Mouse (Mus musculus) liver, embryonic 11.5 days (tissue): ENCODE data around the gene Gnl1. TPM values are rescaled to one million over a fixed set of nuclear protein-coding genes. Genes with fewer than 3 reads are reported as not detected.
"Not testable (repeated sequence)": the region's sequence is repeated elsewhere in the genome, so short reads cannot be mapped to it uniquely, and the experiment has no call there.

Experiments used
- ATAC-seq: fragments of 200-750 bp; cut with Nextera tagmentation; replicated peaks from 2 replicates; pipeline ENCODE4 v1.8.0; 2017; ENCODE audit warnings: moderate number of reproducible peaks, mild to moderate bottlenecking, moderate TSS enrichment, moderate library complexity; ENCODE audit not compliant: low FRiP score
- DNase-seq: peaks from one replicate; pipeline ENCODE4 v3.0.0-alpha.2; 2017; ENCODE audit warnings: low spot score
- H3K27ac ChIP-seq: fragments of 300-500 bp; sonication (generic); 2 replicates; pipeline ENCODE4 v1.5.1; 2014; ENCODE audit warnings: mild to moderate bottlenecking, low read depth, low read length, control low read depth
- H3K27me3 ChIP-seq: fragments of 300-500 bp; sonication (generic); replicated peaks from 2 replicates; pipeline ENCODE4 v1.6.1; 2014; ENCODE audit warnings: low read length, mixed read lengths; ENCODE audit not compliant: control insufficient read depth, insufficient read depth
- H3K36me3 ChIP-seq: fragments of 300-500 bp; sonication (generic); 2 replicates; pipeline ENCODE4 v1.6.1; 2014; ENCODE audit warnings: mild to moderate bottlenecking, low read length, moderate library complexity, mixed read lengths; ENCODE audit not compliant: control insufficient read depth, insufficient read depth
- H3K4me1 ChIP-seq: fragments of 300-500 bp; sonication (generic); replicated peaks from 2 replicates; pipeline ENCODE4 v1.6.1; 2014; ENCODE audit warnings: low read length, mixed read lengths; ENCODE audit not compliant: control insufficient read depth, insufficient read depth
- H3K4me2 ChIP-seq: fragments of 300-500 bp; sonication (generic); 2 replicates; pipeline ENCODE4 v1.6.1; 2014; ENCODE audit warnings: mild to moderate bottlenecking, control low read depth, moderate library complexity
- H3K4me3 ChIP-seq: fragments of 300-500 bp; sonication (generic); 2 replicates; pipeline ENCODE4 v1.5.1; 2014; ENCODE audit warnings: low read depth, low read length, control low read depth
- H3K9ac ChIP-seq: fragments of 300-500 bp; sonication (generic); 2 replicates; pipeline ENCODE4 v1.6.1; 2014; ENCODE audit warnings: low read depth, low read length, control low read depth
- H3K9me3 ChIP-seq: fragments of 300-500 bp; sonication (generic); 2 replicates; pipeline ENCODE4 v1.6.1; 2016; ENCODE audit warnings: low read length, inconsistent platforms, mixed read lengths; ENCODE audit not compliant: control insufficient read depth
- WGBS: fragments of 180-500 bp; shearing (Covaris S2); extraction: QIAGEN DNeasy Blood & Tissue Kit; methylation state at CpG from one replicate; pipeline ENCODE4 v1.1.7; 2014; 5-methylcytosine and 5-hydroxymethylcytosine counted together
- polyA plus RNA-seq: library from polyadenylated mRNA; unstranded; fragments of >200 nt; fragmentation: Nextera tagmentation; extraction: Ambion mirVana; gene quantifications from 2 replicates; pipeline ENCODE4 v1.2.1, GENCODE M21; 2014

The Gnl1 gene
- polyA plus RNA-seq, 1 experiment from 2014 or later, result 35.6 TPM

DNA sequence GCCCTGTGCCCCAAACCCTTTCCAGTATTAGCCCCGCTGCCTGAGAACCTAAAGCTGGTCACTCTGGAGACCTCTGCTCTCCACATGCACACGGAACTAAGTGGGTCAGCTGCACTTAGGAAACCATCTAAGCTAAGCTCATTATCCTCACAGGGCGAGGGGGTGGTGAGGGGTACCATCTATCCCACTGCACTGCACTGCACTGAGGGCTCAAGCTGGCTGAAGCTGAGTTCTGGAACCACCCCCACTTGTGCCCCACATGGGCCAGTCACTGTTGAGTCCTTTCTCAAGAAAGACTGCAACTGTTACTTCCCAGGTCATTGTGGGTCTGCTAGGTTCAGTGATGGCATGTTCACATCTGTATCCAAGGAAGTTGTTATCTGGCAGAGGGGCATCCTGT, 27.1 kb upstream of the Gnl1 start:
- WGBS, result 86% methylated on average over 1 of the region's 3 CpGs
- not testable (repeated sequence) for H3K27ac ChIP-seq, ATAC-seq, DNase-seq, H3K9ac ChIP-seq, H3K4me2 ChIP-seq, H3K9me3 ChIP-seq, H3K4me3 ChIP-seq, H3K4me1 ChIP-seq, H3K27me3 ChIP-seq
- H3K36me3 ChIP-seq, result peaks cover 11% of the 10 kb centered on the region

DNA sequence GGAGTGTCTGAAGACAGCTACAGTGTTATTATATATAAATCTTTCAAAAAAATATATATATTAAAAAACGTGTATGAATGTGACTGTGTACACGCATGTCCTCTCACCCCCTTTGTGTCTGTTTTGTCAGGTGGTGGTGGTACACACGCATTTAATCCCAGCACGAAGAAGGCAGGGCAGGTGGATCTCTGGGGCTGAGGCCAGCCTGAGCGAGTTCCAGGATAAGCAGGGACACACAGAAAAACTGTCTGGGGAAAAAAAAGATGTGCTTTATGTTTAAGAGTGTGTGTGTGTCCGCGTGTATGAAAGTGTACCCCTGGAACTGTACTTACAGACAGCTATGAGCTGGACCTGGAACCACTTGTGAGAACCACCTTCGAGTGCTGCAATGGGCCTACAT, 25.0 kb upstream of the Gnl1 start:
- Histone ChIP-seq H3K36me3 (peaks cover 32% of the 10 kb centered on the region), H3K27ac (no peak overlapping the region), H3K9ac (no peak overlapping the region), H3K4me1 (no peaks in the 10 kb centered on the region), H3K27me3 (no peaks in the 10 kb centered on the region), H3K9me3 (no peaks in the 10 kb centered on the region), H3K4me2 (no peak overlapping the region), H3K4me3 (no peak overlapping the region)
- DNase-seq (no peak), ATAC-seq (no peak)
- WGBS, result 75% methylated on average over 8 of the region's 8 CpGs

DNA sequence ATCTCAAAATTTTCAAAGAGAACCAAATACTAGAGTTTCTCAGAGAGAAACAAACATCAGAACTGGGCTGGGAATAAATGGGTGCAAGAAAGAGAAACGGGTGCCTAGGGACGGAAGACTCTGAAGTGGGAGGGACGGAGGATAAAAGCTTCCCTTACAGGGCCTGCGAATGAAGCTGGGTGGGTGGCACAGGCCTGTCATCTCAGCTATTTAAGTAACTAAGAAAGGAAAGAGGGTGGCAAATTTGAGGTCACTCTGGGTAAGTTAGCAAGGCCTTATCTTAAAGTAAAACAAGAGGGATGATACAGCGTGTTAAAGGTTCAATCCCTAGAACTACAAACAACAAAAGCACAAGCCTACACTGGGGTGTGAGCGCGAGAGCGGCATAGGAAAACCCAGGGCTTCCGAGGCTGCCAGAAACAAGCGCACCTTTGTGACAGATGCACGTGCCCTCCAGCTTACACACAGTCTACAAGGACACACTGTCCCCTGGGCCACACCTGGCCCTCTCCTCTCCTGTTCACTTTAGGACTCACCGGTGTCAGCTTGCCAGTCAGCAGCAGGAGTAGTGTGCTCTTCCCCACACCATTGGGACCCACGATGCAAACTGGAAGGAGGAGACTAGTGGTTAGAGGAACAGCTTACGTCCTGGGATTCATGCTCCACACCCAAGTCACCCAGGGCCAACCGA, 21.0 kb upstream of the Gnl1 start:
- ATAC-seq (no peak), DNase-seq (no peak)
- no peaks in the 10 kb centered on the region for H3K9me3 ChIP-seq
- no peak overlapping the region for H3K4me3 ChIP-seq
- no peaks in the 10 kb centered on the region for H3K4me1 ChIP-seq
- 94% methylated on average over 15 of the region's 15 CpGs for WGBS
- peaks cover 71% of the 10 kb centered on the region for H3K36me3 ChIP-seq
- H3K27me3 ChIP-seq, result no peaks in the 10 kb centered on the region
- H3K27ac ChIP-seq, result no peak overlapping the region
- no peak overlapping the region; the same call in 1 of the 2 replicates for H3K9ac ChIP-seq
- H3K4me2 ChIP-seq, result no peak overlapping the region

DNA sequence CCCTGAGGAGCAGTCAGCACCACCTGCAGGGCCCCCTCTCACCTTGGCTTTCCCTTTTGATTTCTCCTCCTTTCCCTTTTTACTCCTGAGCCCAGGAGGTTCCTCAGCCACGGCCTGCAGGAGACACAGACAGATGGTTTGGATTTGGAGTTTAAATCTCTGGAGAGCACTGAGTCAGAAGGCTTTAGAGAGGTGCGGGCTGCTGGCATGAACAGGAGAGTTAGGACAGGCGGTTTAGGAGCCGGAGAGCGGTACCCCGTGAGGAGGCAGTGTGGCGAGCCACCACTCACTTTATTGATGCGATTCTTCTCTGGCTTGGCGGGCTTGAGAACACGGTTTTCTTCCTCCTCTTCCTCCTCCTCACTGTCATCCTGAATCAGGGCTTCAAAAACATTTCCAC, 16.4 kb upstream of the Gnl1 start:
- Histone ChIP-seq H3K4me2 (no peak overlapping the region), H3K36me3 (peaks cover 57% of the 10 kb centered on the region), H3K27ac (no peak overlapping the region), H3K4me3 (no peak overlapping the region), H3K27me3 (no peaks in the 10 kb centered on the region), H3K9ac (no peak overlapping the region), H3K9me3 (no peaks in the 10 kb centered on the region), H3K4me1 (peaks cover 5% of the 10 kb centered on the region; the same call in 1 of the 2 replicates)
- DNase-seq (no peak), ATAC-seq (no peak)
- WGBS, result 86% methylated on average over 10 of the region's 10 CpGs

DNA sequence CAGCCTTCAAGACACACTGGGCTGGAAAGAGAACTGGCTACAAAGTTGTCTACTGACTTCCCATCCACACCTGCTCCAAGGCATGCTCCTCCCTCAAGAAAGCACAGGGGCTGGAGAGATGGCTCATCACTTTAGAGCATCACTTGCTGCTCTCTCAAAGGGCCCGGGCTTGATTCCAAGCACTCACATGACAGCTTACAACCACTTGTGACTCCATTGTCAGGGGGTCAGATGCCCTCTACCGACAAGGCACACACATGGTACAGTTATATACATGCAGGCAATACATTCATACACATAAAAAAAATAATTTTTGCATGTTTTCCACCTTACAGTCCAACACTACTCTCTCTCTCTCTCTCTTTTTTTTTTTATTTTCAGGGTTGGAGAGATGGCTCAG, 12.0 kb upstream of the Gnl1 start:
- Histone ChIP-seq H3K4me2 (peak overlapping the region; percentile 19; the same call in 1 of the 2 replicates), H3K4me3 (0 out of 2 replicates have a peak overlapping the region, but pooled peaks have one; percentile 6), H3K4me1 (peaks cover 14% of the 10 kb centered on the region), H3K9ac (no peak overlapping the region; the same call in 1 of the 2 replicates), H3K27ac (no peak overlapping the region), H3K9me3 (no peaks in the 10 kb centered on the region), H3K27me3 (no peaks in the 10 kb centered on the region), H3K36me3 (peaks cover 15% of the 10 kb centered on the region)
- no peak for ATAC-seq
- WGBS, result 96% methylated on average over 2 of the region's 2 CpGs
- no peak for DNase-seq

DNA sequence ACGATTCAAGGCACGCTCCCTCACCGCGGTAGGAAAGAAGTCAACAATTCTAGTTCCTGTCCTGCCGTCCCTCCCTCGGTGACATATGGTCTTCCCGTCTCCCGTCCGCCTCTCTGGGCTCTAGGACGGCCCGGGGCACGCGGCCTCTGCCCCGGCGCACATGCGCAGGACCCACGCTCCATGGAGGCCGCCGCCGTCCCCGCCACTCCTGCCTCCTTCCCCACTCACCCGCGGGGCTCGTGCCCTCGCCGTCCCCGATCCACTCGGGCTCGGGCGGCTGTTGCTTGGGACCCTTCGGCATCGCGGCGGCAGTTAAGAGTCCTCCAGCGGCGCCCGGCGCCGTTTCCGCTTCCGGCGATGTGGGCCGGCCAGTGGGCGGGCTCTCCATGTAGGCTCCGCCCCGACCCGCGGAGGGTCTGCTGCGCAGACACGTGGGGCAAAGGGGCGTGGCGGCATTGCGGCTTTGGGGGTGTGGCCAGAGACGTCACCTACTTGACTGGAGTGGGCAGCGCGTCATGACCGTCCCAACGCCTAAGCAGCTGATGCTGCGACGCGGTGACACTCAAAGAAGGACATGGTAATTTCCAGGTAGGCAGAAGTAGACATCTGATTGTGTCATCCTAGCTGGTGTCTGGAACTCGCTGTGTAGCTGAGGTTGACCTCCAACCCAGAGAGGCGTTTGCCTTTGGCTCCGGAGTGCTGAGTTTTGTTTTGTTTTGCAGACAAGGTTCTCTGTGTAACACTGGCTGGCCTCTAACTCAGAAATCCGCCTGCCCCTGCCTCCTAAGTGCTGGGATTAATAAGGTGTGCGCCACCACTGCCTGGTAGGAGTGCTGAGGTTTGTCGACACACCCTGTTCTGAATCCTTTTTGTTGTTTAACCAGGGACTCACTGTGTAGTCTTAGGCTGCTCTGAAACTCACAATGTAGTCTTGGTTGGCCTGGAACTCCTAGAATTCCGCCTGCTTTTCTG, 9.9 kb upstream of the Gnl1 start, which contains the start of gene Abcf1:
Abcf1 (minus strand) TSS at position 344 of the 972 bp plus-strand sequence.
- WGBS, result under 1% methylated on average over 68 of the region's 68 CpGs
- H3K36me3 ChIP-seq, result peaks cover 9% of the 10 kb centered on the region; the same call in 1 of the 2 replicates

DNA sequence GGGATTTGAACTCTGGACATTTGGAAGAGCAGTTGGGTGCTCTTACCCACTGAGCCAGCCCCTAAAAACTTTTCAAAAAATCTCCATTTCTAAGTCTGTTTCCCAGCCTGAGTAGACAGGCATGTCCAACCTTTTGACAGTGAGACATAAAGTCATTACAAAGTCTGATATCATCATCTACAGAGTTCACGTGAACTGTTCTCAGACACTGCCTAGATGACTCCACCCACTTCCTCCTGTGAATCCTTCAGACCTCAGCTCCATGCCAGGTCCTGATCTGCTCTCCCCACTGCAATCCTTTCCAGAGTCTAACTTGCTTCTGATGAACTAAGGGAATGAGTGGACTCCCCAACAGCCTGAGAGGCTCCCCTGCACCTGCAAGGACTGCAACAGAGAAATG, 7.5 kb upstream of the Gnl1 start:
- H3K4me3 ChIP-seq, result no peak overlapping the region
- H3K9ac ChIP-seq, result no peak overlapping the region
- ATAC-seq (no peak), DNase-seq (no peak)
- H3K27ac ChIP-seq, result no peak overlapping the region
- H3K9me3 ChIP-seq, result no peaks in the 10 kb centered on the region
- H3K4me2 ChIP-seq, result no peak overlapping the region
- 38% methylated on average over 1 of the region's 1 CpGs for WGBS
- H3K27me3 ChIP-seq, result no peaks in the 10 kb centered on the region
- peaks cover 12% of the 10 kb centered on the region; the same call in 1 of the 2 replicates for H3K36me3 ChIP-seq
- H3K4me1 ChIP-seq, result peaks cover 14% of the 10 kb centered on the region

More for the DNA sequence above, 9.9 kb upstream of the Gnl1 start, which contains the start of gene Abcf1:
- Histone ChIP-seq H3K4me2 (peak within 1 kb of the TSS; percentile 92), H3K4me1 (peaks cover 14% of the 10 kb centered on the region), H3K9me3 (no peaks in the 10 kb centered on the region), H3K27me3 (no peaks in the 10 kb centered on the region), H3K4me3 (peak within 1 kb of the TSS; percentile 83), H3K9ac (peak within 1 kb of the TSS; percentile 82), H3K27ac (peak within 1 kb of the TSS; percentile 59)
- peak; percentile 98 for DNase-seq
- peak; percentile 95 for ATAC-seq

DNA sequence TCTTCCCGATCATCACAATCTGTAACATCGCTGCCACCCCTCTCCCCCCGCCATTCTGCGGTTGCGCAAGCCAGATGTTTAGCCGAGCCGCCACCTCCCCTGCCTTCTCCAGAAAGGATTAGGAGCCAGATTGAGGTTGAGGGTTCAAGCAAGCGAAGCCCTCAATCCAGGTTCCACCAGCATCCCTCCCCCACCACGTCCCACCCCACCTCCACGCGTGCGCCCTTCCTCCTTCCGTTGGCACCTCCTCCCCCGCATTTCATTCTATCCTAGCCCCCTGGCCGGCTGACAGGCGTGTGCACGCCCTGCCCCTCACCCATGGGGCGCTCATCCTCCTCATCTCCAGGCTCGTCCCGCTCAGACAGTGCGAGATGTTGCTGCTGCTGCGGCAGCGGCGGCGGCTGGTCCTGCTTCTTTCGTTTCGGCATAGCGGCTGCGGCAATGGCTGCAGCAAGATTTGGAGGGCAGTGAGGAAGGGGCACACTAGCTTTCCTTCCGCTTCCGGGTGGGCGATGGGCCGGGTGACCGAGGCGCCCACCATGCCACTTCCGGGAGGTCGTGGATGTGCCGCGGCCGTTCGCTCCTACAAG, 745 bp upstream of the Gnl1 start:
- H3K36me3 ChIP-seq, result peaks cover 21% of the 10 kb centered on the region; the same call in 1 of the 2 replicates
- H3K4me1 ChIP-seq, result peaks cover 11% of the 10 kb centered on the region
- under 1% methylated on average over 41 of the region's 41 CpGs for WGBS
- no peaks in the 10 kb centered on the region for H3K9me3 ChIP-seq
- H3K9ac ChIP-seq, result peak overlapping the region; percentile 76
- ATAC-seq, result peak; percentile 59
- peak overlapping the region; percentile 88 for H3K27ac ChIP-seq
- no peaks in the 10 kb centered on the region for H3K27me3 ChIP-seq
- DNase-seq, result no peak
- peak overlapping the region; percentile 93 for H3K4me2 ChIP-seq
- peak overlapping the region; percentile 77 for H3K4me3 ChIP-seq
